Mouse (Mus musculus) layer of hippocampus, postnatal 14 days (tissue): ENCODE measurements around the gene Nes. TPM values are rescaled to one million over a fixed set of nuclear protein-coding genes. Genes with fewer than 3 reads are reported as not detected.

Source experiments
- DNase-seq, 2 experiments: peaks; one replicate each; pipeline ENCODE4 v3.0.0; 2021 to 2022; ENCODE audit warnings: low spot score in 2 of 2, mixed read lengths in 1 of 2
- total RNA-seq, 2 experiments: library from RNA; stranded (reverse); gene quantifications; 2 replicates each; pipeline ENCODE4 v1.2.3; 2021

Gene Nes
- total RNA-seq, 2 experiments from 2014 or later, result 9.0 to 11.0 TPM

GRCm38 (mm10) chr3:87981894-87982835 is 11.3 kb downstream of the Nes start:
- DNase-seq, result no peak

- DNase-seq, result no peak
These were observed 12.1 kb downstream of the Nes start for GRCm38 (mm10) chr3:87982836-87983601.

- no peak for DNase-seq
These were observed 12.7 kb downstream of the Nes start for GRCm38 (mm10) chr3:87983627-87984026.

- DNase-seq, result no peak
These were observed 13.2 kb downstream of the Nes start for GRCm38 (mm10) chr3:87984094-87984493.

GRCm38 (mm10) chr3:87985505-87986320 is 14.8 kb downstream of the Nes start:
- no peak for DNase-seq

GRCm38 (mm10) chr3:87986868-87987267 is 16.0 kb downstream of the Nes start:
- DNase-seq, result peak; percentile 93 to 95

- DNase-seq, result no peak
These were observed 16.8 kb downstream of the Nes start for GRCm38 (mm10) chr3:87987633-87988032.

GRCm38 (mm10) chr3:87988068-87988467 is 17.2 kb downstream of the Nes start:
- DNase-seq, result no peak

- DNase-seq, result no peak
These were observed 19.1 kb downstream of the Nes start for GRCm38 (mm10) chr3:87989935-87990334.

GRCm38 (mm10) chr3:87993436-87993835 is 22.6 kb downstream of the Nes start:
- no peak for DNase-seq

- DNase-seq, result no peak
These were observed 24.5 kb downstream of the Nes start for GRCm38 (mm10) chr3:87995331-87995730.

- DNase-seq, result no peak
These were observed 25.5 kb downstream of the Nes start for GRCm38 (mm10) chr3:87996401-87996800.

- no peak for DNase-seq
These were observed 26.2 kb downstream of the Nes start for GRCm38 (mm10) chr3:87996971-87997614.

GRCm38 (mm10) chr3:87998747-87999146 is 27.9 kb downstream of the Nes start:
- peak in 1 of 2 experiments; percentile 81 for DNase-seq

- DNase-seq, result no peak
These were observed 28.5 kb downstream of the Nes start for GRCm38 (mm10) chr3:87999243-87999895.

- DNase-seq, result peak in 1 of 2 experiments; percentile 74
These were observed 29.3 kb downstream of the Nes start, which contains the start of gene Bcan for GRCm38 (mm10) chr3:88000181-88000580. Gene Bcan (minus strand): TSS chr3:88000230.

- DNase-seq, result peak in 1 of 2 experiments; percentile 70
These were observed 30.1 kb downstream of the Nes start for GRCm38 (mm10) chr3:88000816-88001595.

- DNase-seq, result no peak
These were observed 31.6 kb downstream of the Nes start for GRCm38 (mm10) chr3:88002291-88002976.
